Mouse (Mus musculus) brain, embryonic 14.5 days (tissue): ENCODE data around the gene Thegl. TPM values are rescaled to one million over a fixed set of nuclear protein-coding genes. Genes with fewer than 3 reads are reported as not detected.
A peak's percentile ranks its signal among the peaks of the same experiment; 100 is the strongest.
"Not testable (repeated sequence)": the region's sequence is repeated elsewhere in the genome, so short reads cannot be mapped to it uniquely, and the experiment has no call there.

Experiments used
- DNase-seq: peaks from one replicate; pipeline ENCODE4 v3.0.0-alpha.2; 2011; ENCODE audit warnings: low read depth
- CTCF ChIP-seq: fragments of 200-500 bp; IDR thresholded peaks from 2 replicates; pipeline ENCODE4 v1.5.1; 2012; ENCODE audit warnings: inconsistent platforms, mild to moderate bottlenecking, moderate library complexity, borderline replicate concordance; ENCODE audit not compliant: insufficient read depth, insufficient read length; ENCODE audit errors: extremely low read depth
- POLR2A ChIP-seq: fragments of 200-500 bp; IDR thresholded peaks from 2 replicates; pipeline ENCODE4 v1.6.1; 2012; ENCODE audit warnings: mild to moderate bottlenecking, inconsistent platforms, borderline replicate concordance; ENCODE audit not compliant: poor library complexity, insufficient read depth, insufficient read length, severe bottlenecking; ENCODE audit errors: extremely low read depth
- polyA plus RNA-seq: library from polyadenylated mRNA; depleted of rRNA; stranded (reverse); fragments of >200 nt; gene quantifications from 2 replicates; pipeline ENCODE4 v1.2.3, GENCODE M21; 2012; rRNA removed

The Thegl gene
- polyA plus RNA-seq, result 0.21 and 0.32 TPM in 2 replicates

- TF ChIP-seq POLR2A (no peak), CTCF (no peak)
- DNase-seq, result peak; percentile 88
Measured at GRCm38 (mm10) chr5:77015544-77016482, at the start of gene Thegl. TSS of gene Thegl (plus strand) at chr5:77016023.

- TF ChIP-seq POLR2A, result no peak
- TF ChIP-seq CTCF, result no peak
- no peak for DNase-seq
Measured at GRCm38 (mm10) chr5:76969250-76969649, 46.6 kb upstream of the Thegl start.

DNA sequence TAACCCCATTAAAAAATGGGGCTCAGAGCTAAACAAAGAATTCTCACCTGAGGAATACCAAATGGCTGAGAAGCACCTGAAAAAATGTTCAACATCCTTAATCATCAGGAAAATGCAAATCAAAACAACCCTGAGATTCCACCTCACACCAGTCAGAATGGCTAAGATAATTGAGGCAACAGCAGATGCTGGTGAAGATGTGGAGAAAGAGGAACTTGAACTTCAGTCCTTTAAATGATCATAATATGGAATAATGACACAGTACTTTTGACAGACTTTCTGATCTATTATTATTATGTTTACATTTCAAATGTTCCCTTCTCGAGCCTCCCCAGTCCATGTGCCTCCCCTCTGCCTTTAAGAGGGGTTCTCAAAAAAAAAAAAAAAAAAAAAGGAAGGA lies 44.7 kb upstream of the Thegl start:
- DNase-seq, result not testable (repeated sequence)

- TF ChIP-seq POLR2A, result no peak
- TF ChIP-seq CTCF, result no peak
- no peak for DNase-seq
Measured at GRCm38 (mm10) chr5:76973488-76973887, 42.3 kb upstream of the Thegl start.

DNA sequence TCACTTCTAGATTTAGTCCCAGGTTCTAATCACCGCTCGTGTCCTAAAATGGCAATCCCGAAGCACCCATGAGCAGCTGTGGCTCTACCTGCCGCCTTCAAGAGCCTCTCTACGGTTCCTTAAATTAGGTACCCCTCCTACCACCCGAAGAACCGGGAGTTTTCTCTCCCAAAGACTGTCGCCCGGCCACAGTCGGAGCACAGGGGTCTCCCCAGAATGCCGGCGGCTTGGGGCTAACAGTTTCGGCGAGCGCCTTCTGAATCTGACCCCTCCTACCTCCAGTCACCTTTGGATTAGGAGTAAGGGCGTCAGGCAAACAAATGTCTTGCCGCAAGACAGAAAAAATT lies 41.6 kb upstream of the Thegl start:
- no peak for DNase-seq
- TF ChIP-seq CTCF, result no peak
- TF ChIP-seq POLR2A, result no peak

DNA sequence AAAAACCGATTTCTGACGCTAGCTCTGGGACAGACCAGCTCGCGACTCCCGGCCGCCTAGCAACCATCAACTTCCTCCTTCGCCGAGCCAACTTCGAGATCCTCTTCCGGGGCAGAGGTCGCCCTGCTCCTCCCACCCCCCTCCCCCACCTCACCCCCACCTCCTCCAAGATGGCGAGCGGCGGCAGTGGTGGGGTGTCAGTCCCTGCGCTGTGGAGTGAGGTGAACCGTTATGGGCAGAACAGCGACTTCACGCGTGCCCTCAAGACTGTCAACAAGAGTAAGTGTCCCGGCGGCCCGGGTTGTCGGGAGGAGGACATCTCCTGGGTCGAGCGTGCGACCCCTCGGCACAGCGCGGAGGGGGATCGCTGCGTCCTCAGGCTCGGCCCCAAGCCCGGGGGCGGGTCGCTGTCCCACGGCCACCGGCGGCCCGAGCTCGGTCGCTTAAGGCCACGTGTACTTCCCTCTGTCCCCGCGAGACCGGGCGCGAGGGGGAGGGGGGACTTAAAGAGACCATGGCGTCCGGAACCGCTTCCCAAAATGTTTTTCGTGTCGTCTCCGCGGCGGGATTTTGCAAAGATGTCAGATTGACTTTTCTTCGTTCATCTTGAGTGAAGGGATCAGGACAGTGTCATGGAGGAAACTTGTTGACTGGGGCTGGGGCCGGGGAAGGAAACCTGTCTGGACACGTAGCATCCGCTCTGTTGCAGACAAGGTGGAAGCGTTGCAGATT lies 41.1 kb upstream of the Thegl start, which contains the start of gene Srp72:
Srp72 (plus strand) TSS at position 130 of the 732 bp plus-strand sequence.
- TF ChIP-seq POLR2A (peak; percentile 39; the same call in 1 of the 2 replicates), CTCF (no peak)
- peak; percentile 95 for DNase-seq

GRCm38 (mm10) chr5:76975736-76976135 lies 40.1 kb upstream of the Thegl start:
- TF ChIP-seq POLR2A, result no peak
- TF ChIP-seq CTCF, result no peak
- no peak for DNase-seq

- no peak for DNase-seq
- TF ChIP-seq CTCF (no peak), POLR2A (no peak)
Measured at GRCm38 (mm10) chr5:76984015-76984414, 31.8 kb upstream of the Thegl start.

DNA sequence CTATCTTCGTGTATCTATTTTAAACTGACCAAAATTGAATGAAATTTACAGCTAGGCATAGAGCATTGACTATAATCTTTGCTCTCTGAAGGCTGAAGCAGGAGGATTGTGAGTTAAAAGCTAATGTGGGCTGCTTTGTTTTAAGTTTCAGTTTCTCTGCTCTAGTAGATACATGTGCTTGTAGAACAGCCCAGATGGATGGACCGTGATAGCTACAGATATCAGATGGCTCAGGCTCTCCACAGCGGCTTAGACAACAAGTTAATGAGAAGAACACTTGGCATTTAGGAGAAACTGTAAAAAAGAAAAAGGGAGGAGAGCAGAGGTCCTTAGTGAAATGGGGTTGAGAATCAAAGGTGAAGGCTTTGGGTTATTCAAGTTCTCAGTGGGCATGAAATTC lies 25.0 kb upstream of the Thegl start:
- TF ChIP-seq POLR2A, result no peak
- no peak for TF ChIP-seq CTCF
- DNase-seq, result no peak

DNA sequence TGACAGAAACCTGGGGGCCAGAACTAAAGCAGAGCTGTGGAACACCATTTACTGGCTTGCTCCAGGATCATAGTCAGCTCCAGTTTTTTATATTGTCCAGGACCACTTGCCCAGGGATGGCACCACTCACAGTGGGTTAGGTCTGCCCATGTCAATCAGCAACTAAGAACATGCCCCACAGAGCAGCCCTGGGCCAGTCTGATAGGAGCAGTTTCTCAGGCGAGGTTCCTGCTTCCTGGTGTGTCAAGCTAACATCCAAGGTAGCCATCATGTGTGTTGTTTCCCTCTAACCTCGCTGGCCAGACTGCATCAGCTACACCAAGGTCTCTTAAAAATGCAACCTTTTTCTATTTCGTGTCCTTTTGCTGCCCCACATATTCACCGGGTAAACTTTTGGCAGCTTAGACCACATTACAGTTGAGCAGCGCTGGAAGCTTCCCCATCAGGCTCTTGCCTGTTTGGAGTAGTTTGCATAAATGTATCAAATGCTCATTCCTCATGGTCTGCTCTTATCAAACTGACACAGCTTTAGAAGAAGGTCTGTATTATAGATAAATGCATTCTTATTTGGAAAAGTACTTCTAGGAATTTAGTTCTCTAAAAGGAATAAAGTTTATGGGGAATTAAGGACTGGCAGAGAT lies 22.5 kb upstream of the Thegl start:
- TF ChIP-seq POLR2A (no peak), CTCF (no peak)
- no peak for DNase-seq

DNA sequence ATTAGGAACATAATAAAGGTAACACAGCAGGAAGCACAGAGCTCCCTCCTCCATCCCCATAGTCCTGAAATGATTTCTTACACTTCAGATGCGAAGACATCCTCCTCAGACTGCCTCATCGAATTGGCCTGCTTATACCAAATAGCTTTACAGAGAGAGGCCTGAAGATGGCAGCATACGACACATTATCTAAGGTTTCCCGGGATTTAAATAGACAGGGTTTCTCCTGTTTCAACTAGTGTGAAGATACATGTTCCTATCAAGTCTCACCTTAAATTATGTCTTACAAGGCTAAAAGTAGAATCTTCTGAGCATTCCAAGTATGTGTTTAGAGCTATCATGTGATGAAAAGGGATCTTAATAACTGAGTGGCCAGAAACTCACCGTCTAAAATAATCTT lies 17.4 kb upstream of the Thegl start:
- peak; percentile 61; the same call in 1 of the 2 replicates for TF ChIP-seq CTCF
- TF ChIP-seq POLR2A, result no peak
- DNase-seq, result peak; percentile 89
